Mouse (Mus musculus) adrenal gland, postnatal 14 days (tissue): ENCODE measurements at regions not wholly inside any gene's neighbourhood (a gene's known extent, or its start where the extent isn't known, plus 50 kb on each side); places are given as distances from the start of the nearest gene placed in this dataset.

Experiments
- microRNA-seq, 2 experiments: library from miRNA; unstranded; fragments of <30 nt; microRNA quantifications; one replicate each; pipeline ENCODE4 v1.2.0; 2021

Small RNAs in the stretch of these regions (microRNA-seq; reads per million reads assigned to microRNA genes)
- gene Gm47294, result 0.38 to 0.43 reads per million in 2 experiments
